Mouse (Mus musculus) kidney, adult 18-20 months (tissue): Measurements from ENCODE around the gene Lrrk2.
A peak's percentile ranks its signal among the peaks of the same experiment; 100 is the strongest.

Experiments used
- DNase-seq: peaks from one replicate; pipeline ENCODE4 v3.0.0; 2021

Gene Lrrk2

DNA sequence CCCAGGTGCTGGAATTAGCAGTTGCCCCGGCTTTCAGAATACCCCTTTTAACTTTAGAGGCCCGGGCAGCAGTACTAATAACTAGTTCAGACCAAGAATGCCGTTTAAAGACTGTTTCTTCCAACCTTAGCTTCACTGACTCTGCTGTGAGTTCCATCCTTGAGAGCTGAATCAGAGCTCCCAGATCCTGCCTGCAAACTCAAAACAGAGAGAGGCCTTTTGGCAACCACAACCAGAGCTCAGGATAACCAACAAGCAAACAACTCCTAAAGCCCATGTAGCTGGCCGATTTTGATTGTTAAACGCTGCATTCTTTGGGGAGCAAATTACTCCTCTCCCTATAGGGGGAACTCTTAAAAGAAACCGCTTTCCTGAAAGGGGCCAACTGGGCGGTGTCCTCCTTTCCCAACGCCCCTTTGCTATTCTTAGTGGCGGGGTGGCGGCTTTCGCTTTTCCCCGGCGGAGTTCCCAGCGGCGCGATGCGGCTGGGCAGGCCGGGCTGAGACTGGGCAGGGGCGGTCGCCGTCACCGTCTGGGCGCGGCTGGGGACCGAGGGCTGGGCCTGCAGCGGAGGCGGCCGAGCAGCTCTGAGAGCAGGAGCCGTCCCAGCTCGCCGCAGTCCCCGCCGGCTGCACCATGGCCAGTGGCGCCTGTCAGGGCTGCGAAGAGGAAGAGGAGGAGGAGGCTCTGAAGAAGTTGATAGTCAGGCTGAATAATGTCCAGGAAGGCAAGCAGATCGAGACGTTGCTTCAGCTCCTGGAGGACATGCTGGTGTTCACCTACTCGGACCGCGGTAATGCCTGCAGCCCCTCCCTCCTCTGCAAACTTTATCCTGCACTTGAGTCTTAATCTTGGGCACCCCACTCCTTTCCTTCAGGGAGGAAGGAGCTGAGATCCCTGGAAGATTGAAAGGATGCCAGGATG is at the start of gene Lrrk2:
Lrrk2 (plus strand) TSS at position 531 of the 924 bp plus-strand sequence.
- peak; percentile 90 for DNase-seq

DNA sequence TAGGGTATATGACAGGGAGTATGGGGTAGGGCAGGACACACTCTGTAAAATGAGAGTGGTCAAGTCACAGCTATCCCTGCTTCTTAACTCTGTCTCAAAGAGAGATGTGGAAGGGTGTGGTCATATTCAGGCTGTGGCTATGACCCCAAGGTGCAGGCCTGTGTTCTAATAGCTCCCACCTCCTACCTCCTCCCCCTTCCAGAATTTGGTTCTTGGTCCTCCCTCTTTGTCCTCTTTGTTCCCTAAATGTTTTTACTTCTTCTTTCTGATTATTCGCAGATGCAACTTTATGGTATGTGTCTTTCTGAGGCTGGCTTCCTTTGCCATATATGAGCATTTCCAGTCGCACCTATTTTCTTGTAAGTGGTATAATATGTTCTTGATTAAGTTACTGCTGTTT is 48.5 kb upstream of the Lrrk2 start:
- DNase-seq = no peak

DNA sequence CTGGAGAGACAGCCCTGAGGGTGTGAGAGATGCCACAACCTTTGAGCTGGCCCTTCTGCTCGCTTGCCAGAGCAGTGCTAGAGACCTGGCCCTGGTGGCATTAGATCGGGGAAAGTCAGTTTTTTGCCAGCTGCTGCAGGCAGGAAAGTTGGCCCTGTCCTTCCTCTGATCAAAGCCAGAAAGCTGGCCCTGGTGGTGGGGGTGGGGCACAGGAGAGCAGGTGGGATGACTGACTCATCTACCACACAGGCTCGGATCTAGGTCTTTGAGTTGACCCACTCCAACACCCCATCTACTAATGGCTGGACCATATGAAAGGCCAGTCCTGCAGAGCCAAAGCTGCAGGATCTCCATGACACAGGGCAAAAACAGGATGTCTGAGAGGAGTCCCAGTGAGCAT is 43.8 kb upstream of the Lrrk2 start:
- no peak for DNase-seq

DNA sequence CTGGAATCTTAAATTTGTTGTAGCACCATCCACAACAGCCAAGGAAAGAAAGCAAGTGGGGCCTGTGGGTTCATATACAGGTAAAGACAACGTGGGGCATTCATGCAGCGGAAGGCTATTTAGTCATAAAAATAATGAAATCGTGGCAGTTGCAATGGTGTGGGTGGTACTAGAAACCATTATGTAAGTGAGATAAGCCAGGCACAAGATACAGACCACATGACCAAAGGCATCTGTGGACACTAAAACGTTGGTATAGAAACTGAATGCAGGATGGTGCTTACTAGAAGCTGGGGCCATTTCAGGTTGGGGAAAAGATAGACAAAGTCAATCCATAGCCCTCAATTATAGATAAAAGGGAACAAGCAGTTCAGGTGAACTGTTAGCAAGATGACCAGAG is 40.5 kb upstream of the Lrrk2 start:
- DNase-seq = no peak

DNA sequence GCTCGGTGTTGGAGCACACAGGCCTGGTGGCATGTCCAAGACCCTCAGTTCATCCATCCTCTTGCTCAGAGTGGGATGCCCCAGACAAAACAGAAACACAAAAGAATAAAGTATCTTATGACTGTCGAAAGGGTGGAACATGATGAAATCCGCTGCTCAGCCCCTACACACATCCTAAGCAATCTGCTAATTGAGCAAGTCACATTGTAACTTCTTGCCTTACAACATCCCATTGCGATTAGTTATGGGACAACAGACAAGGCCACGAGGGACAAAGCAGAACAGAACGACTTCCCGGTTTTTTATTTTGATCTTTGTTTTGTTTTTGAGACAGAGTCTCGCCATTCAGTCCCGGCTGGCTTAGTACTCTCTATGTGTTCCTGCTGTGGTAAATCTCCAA is 39.9 kb upstream of the Lrrk2 start:
- DNase-seq = no peak

DNA sequence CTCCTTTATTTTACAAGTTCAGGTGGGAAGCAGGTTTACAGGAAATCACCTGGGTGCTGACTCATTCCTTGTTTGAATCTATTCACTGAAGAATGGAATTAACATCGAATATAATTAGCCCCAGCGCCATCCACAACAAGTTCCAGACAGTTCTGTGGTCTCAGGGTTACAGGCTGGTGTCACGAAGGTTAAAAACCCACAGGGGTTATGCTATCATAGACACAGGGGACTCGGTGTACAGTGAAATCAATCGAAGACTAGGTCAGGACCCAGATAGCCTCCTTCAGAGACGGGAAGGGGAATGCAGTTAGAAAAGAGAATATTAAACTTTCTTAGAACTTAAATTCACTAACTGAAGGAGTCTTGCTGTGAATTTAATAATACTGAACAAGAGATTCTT is 39.2 kb upstream of the Lrrk2 start:
- DNase-seq = no peak

DNA sequence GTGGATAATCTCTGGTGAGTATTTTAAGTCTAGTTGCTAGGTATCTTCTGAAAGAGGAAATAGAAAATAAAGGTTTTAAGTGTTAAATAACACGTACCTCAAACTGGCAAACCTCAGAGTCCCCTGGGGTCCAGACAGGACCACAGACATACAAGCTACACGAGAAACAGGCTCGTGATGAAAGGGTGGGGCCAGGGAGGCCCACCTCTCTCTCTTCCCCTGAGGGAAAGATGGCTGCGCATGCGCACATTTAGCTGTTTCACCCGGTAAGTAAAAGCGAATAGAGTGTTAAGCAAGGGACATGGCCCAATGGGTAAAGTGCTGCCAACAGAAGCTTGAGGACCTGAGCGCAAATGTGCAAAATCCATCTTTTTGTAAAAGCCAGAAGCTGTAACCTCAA is 38.7 kb upstream of the Lrrk2 start:
- no peak for DNase-seq

DNA sequence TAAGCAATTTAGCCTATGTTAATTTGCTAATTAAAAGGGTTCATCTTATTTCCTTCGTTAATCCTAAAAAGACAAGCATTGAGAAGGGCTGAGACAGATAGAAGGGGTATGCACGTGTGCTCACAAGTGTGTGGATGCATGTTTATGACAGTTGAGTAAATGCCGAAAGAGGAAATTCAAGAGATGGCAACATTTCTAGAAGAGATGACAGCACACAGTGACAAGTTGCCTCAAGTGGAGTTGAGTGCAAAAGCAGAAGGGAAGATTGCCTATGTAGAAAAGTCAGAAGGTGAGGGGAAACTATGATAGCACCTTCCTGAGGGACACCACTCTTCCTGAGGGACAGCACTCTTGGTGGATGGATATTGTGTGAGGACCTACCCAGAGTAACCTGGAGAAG is 31.3 kb upstream of the Lrrk2 start:
- DNase-seq = no peak

DNA sequence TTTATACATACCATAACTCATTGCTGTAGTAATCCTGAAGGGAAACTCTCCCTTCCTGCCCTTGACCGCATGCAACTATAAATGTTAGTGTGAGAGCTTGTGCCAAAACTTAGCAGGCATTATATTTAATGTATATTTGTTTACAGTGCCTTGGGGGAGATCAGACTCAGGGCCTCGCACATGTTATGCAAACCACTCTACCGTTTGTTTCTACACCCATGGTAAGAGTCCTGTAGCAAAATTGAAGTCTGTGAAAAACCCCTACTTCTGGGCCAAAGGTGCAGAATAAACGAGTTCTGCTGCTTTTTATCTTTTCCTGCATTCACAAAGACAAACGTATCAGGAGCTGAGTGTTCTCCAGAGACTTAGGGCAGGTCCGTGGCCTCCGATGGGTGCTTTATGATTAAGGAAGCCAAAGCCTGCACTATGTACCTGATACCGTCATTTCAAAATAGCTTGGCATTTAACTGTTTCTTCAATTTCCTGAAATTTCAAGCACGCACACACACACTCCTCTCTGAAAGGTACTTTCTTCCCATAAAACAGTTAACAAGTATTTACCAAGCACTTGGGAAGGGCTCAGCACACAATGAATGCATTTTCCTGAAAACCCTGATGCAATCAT is 30.2 kb upstream of the Lrrk2 start:
- DNase-seq = no peak

DNA sequence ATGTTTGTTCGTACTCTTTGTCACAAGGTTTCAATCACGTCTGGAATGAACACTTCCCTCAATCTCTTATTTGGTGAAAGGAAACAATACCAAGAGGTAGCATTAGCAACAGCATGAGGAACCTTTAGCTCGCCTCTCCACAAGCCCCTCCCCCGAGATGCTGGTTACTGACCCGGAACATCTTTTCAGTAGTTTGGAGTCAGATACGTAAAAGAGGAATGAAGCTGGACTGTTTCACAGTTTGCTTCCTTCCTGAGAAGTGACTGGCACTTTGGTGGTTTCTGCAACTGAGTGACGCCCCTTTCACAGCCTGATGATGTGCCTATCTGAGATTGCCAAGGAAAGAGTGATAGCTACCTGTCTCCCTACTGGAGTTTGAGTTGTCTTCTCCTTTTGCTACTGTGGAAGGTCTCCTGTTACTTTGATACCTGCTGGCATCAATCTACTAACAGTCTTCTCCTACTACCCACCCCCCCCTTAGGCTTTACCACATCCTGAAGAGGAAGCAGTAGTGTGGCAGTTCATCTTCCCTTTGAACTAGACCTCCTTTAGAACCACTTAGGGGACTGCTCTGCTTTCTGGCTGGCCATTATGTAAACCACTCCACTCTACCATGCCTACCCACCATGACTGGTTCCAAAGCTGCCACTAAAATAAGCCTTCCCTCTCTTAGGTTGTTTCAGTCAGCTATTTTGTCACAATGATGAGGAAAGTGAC is 29.2 kb upstream of the Lrrk2 start:
- no peak for DNase-seq

DNA sequence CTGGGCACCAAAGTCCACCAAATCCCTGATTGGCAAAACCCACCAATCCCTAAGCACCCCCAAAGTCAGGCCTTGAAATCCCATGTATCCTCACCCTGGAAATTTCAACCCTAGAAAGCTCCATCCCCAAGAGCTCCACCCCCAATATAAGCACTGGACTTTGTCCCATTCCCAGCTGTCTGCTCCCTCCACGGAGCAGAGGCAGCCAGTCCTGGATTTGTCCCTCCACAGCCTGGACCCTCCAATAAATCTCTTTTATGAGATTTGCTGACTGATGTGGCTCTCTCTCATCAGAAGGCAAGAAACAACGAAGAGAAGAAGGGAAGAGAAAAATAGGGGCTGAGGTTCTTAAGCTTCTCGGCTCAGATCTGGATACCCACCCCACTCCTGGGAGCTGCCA is 22.7 kb upstream of the Lrrk2 start:
- no peak for DNase-seq

DNA sequence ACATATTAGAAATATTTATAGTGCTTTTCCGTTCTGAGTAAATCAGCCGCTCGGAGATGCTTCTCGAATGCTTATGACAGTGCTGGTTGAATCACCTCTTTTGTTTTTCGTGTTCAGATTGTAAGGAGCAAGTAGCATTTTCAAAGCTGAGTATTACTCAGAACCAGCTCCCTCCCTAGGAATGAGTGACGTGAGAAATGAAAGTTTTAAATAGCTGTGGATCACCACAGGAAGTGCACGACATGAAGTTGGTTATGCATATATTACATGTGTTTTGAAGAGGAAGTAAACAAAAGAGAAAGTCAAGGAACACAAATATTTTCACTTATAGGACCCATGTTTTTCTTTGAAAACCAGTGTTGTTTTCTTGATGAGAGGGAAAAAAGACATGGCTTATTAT is 21.5 kb upstream of the Lrrk2 start:
- no peak for DNase-seq

DNA sequence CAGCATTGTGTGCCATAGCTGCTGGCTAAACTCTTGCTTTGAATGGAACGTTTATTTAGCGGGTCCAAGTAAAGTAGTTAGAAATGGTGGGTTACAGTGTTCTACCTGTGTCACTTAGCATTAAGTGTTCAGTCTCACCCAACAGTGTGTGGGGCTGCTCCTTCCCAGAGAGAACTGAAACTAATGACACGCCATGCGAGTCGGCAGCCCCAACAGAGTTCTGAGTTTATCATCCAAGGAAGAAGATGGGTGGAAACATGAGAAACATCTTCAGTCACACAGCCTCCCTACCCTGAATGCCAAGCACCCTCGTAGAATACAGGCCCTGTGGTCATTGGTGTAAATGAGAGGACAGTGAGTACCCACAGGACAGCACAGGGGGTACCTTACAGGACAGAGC is 14.7 kb upstream of the Lrrk2 start:
- no peak for DNase-seq

DNA sequence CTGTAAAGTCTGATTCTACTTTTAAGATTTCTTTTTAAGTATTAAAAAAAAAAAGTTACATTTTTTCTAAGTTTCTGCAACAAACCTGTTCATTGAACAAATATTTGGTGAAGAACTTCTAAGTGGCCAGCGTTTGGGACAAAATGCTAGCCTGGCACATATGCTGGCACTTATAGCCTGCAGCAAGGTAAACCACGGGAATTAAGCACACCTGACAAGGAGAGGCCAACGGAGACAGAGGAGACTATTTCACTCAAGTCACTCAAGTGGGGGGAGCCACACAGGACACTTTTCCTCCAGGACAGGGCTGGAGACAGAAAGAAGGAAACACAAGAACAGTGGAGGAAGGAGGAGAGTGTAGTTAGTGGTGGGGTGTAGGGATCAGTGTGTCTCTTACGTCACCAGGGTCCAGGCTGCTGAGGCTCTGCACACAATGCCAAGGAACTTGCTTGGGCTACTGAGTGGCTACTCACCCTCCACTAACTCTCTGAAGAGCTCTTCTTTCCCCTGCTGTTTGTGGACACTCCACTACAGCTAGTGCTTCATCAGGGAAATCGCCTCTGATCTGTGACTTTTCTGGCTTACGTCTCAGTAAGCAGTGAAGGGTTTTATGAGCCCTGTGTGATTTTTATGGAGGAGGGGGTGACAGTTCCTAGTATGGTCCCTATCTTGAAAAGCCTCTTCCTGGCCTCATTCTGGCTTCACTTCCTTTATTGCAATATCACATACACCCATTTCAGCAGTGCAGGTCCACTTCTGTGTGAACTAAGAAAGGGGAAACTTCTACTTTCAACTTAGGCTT is 12.5 kb upstream of the Lrrk2 start:
- DNase-seq = no peak

DNA sequence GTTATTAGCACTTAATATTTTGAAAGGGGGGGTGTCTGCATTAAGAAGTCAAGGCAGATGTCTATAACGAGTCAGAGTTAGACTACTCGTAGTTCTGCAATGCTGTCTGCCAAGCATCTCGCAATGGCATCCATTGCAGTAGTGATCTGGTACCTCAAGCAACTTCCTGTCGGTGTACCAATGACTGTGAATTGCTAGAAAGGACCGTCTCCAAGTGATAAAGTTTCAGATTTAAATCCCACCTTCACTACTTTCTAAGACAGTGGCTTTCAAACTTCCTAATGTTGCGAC is 12.0 kb upstream of the Lrrk2 start:
- DNase-seq = no peak

DNA sequence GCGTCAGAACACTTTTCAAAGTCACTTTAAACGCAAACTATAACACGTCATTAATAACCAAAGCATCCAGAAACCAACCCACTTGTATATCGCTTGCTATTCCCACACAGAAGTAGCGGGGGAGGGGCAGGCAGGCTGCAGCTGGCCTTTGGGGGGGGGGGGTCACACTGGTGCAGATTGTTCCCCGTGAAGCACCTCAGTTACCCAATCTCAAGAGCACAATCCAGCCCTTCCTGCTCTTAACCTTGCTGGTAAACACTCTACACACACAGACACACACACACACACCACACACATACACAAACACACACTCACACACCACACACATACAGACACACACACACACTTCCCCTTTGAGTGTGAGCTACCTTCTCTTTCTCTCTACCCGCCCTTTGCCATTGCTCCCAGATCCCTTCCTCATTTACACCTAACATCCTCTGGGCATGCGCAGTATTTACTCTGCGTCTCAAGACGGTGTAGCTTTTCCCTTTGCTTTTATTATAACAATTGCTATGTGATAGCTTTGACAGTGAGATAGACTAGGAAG is 8.3 kb upstream of the Lrrk2 start:
- no peak for DNase-seq

DNA sequence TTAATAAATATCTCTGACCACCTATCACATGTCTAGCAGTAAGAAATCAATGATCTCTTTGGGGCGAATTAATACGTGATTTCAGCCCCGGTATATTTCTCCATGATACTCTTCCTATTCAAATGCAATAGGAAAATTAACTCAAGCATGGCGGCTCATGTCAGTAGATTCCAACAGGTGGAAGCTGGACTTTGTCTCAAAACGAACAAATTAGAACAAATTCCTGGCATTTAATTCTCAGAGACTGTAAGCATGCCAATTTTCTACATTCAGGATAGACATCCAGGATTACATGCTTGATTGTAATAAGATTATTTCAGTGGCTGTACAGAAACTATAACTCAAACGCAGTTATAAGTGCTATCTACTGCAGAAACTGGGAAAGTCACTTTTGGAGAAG is 7.4 kb upstream of the Lrrk2 start:
- DNase-seq = no peak

DNA sequence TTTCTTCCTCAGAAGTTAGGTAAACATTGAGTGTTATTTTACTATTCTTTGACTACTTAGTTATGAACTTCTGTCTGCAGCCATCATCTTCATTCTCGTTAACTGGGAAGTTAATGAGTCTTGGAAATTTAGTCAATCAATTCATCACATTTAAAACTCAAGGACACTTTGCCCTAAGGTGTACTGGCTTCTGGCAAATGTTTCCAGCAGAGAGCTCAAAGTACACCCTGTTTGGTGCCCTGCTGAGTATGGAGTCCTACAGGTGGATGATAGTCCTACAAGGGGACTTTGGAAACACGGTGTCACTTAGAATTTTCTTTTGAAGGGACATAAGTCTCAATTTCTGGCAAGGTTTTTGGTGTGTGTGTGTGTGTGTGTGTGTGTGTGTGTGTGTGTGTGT is 1.8 kb upstream of the Lrrk2 start:
- DNase-seq = peak; percentile 35

DNA sequence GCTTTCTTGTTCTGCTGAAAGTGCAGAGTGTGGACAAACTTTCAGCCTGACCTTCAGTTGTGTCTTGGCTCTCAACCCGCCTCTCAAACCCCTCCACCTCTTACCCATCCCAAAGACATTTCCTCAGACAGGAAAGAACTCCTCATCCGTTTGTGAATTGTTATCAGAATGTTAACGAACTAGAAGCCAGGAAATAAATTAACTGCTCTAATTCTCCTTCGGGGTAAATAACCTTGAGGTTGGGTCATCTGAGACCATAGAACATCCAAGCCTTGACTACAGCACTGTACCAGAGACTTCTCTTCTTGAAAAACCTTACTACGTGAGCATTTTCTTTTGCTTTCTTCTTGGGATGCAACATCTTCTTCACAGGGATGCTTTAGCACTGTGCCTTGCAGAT is 988 bp upstream of the Lrrk2 start:
- DNase-seq = peak; percentile 36

DNA sequence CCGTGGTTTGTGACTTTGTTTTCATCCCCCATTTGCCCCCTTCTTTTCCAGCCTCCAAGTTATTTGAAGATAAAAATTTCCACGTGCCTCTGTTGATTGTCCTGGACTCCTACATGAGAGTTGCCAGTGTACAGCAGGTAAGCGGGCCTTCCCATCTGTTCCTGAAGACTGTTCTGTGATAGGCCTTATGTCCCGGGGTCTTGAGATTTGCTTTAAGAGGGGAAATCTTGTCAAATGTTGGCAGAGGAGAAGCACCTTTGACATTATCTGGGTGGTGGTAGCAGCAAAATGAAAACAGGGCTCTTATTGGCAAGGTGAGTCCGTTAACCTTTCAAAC is 562 bp downstream of the Lrrk2 start:
- DNase-seq = peak; percentile 50

DNA sequence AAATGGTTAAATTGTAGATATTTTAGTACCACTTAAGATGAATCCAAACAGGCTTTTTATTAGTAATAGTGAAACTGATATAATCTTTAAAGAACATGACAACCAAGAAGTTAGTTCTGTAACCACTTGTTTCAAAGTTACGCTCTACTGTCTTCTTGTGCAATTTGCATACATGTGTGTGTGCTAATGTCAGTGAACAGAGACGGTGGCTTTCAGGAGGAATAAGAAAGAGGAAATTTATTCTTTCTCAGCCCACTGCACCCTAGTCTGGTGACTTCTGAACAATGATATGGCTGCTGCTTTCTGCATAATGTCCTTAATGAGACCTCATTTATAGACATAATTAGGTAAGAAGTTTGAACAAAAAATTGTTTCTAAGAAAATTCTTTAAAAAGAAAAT is 7.1 kb downstream of the Lrrk2 start:
- DNase-seq = no peak

DNA sequence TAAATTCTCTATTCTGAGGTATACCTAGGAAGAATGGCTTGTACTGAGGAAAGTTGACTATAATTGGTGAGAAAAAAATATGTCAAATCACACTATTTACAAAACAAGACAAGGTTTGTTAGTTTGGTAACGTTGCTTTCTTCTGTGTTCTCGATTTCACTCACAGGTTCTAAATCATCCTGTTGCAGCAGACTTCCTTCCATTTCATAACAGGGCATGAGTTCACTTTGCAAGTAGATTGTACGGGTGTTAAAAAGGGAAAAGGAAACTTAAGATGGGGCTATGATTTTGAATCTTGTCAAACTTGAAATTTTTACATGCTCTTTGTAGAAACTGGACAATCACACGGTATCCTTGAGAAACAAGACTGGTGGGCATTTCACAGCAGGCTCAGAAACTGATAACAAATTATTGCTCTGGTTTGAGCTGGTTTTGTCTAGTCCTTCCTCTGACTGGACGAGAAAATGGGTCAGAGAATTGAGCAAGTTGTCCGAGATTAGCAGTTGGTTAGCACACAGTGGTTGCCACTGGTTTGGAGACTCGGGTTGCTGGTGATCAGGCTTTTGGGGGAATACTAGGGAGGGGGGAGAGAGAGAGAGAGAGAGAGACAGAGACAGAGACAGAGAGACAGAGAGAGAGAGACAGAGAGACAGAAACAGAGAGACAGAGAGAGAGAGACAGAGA is 13.0 kb downstream of the Lrrk2 start:
- DNase-seq = no peak

DNA sequence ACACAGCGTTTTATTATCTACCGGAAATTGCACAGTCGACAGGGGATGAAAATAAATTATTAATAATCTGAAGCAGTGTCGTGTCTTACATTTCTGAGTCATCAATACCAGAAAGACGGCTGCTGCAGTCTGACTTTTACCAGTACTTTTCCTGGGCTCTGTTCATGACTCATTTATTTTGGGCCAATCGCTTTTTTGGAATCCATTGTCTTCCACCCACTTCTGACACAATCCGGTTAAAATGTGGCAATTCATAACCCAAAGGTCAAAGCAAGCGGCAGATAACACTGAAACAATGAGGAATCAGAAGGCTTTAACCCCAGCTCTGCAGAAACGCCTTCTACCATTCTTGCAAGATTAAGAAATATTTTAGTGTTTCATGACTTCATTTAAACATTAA is 17.7 kb downstream of the Lrrk2 start:
- no peak for DNase-seq
